Mouse (Mus musculus): Measurements from ENCODE around the gene Hs6st3. TPM values are rescaled to one million over a fixed set of nuclear protein-coding genes. Genes with fewer than 3 reads are reported as not detected.

The Hs6st3 gene
- polyA plus RNA-seq, 1 experiment from 2014 or later, result 0.08 TPM

- peak; percentile 53 for DNase-seq (ENCODE audit: low spot score)
These were observed 694.8 kb downstream of the Hs6st3 start for GRCm38 (mm10) chr14:119832940-119833339.

GRCm38 (mm10) chr14:119834008-119834700 is 696.0 kb downstream of the Hs6st3 start:
- 64% methylated on average over 8 of the region's 8 CpGs for WGBS
- no peak overlapping the region for H3K9ac ChIP-seq (ENCODE audit: low read depth, low read length)
- no peaks in the 10 kb centered on the region for H3K27me3 ChIP-seq (ENCODE audit: insufficient read depth, low read length)
- no peak overlapping the region for H3K27ac ChIP-seq
- DNase-seq (ENCODE audit: low spot score) (no peak), ATAC-seq (replicated peaks; ENCODE audit: low FRiP score, low read depth) (no peak)
- no peak for TF ChIP-seq CTCF (IDR thresholded peaks at IDR 0.05; ENCODE audit: low read depth)
- H3K4me3 ChIP-seq (replicated peaks; ENCODE audit: low read depth, low read length), result no peak overlapping the region
- H3K36me3 ChIP-seq (ENCODE audit: insufficient read depth, low read length), result no peaks in the 10 kb centered on the region
- H3K4me2 ChIP-seq (ENCODE audit: low read length), result no peak overlapping the region
- no peaks in the 10 kb centered on the region for H3K4me1 ChIP-seq (replicated peaks; ENCODE audit: insufficient read depth, low read length)
- no peaks in the 10 kb centered on the region for H3K9me3 ChIP-seq (replicated peaks; ENCODE audit: low read length)

More at GRCm38 (mm10) chr14:119832940-119833339, 694.8 kb downstream of the Hs6st3 start:
- H3K9me3 ChIP-seq (replicated peaks; ENCODE audit: low read length), result no peaks in the 10 kb centered on the region
- no peak overlapping the region for H3K4me3 ChIP-seq (replicated peaks; ENCODE audit: low read depth, low read length)
- no peak overlapping the region for H3K4me2 ChIP-seq (ENCODE audit: low read length)
- WGBS, result 38% methylated on average over 9 of the region's 9 CpGs
- no peak overlapping the region for H3K9ac ChIP-seq (ENCODE audit: low read depth, low read length)
- TF ChIP-seq CTCF (IDR thresholded peaks at IDR 0.05; ENCODE audit: low read depth), result no peak
- no peaks in the 10 kb centered on the region for H3K36me3 ChIP-seq (ENCODE audit: insufficient read depth, low read length)
- no peaks in the 10 kb centered on the region for H3K4me1 ChIP-seq (replicated peaks; ENCODE audit: insufficient read depth, low read length)
- ATAC-seq (replicated peaks; ENCODE audit: low FRiP score, low read depth), result peak; percentile 86; the same call in 1 of the 2 replicates
- H3K27ac ChIP-seq, result no peak overlapping the region
- H3K27me3 ChIP-seq (ENCODE audit: insufficient read depth, low read length), result no peaks in the 10 kb centered on the region

- Histone ChIP-seq H3K27ac (no peak overlapping the region), H3K4me1 (replicated peaks; ENCODE audit: insufficient read depth, low read length) (no peaks in the 10 kb centered on the region), H3K4me2 (ENCODE audit: low read length) (no peak overlapping the region), H3K36me3 (ENCODE audit: insufficient read depth, low read length) (no peaks in the 10 kb centered on the region), H3K9me3 (replicated peaks; ENCODE audit: low read length) (no peaks in the 10 kb centered on the region), H3K4me3 (replicated peaks; ENCODE audit: low read depth, low read length) (no peak overlapping the region), H3K9ac (ENCODE audit: low read depth, low read length) (no peak overlapping the region), H3K27me3 (ENCODE audit: insufficient read depth, low read length) (no peaks in the 10 kb centered on the region)
- 83% methylated on average over 3 of the region's 3 CpGs for WGBS
- DNase-seq (ENCODE audit: low spot score), result no peak
- TF ChIP-seq CTCF (IDR thresholded peaks at IDR 0.05; ENCODE audit: low read depth), result no peak
- ATAC-seq (replicated peaks; ENCODE audit: low FRiP score, low read depth), result no peak
These were observed 697.9 kb downstream of the Hs6st3 start for GRCm38 (mm10) chr14:119836051-119836450.

- Histone ChIP-seq H3K4me1 (replicated peaks; ENCODE audit: insufficient read depth, low read length) (0 out of 2 replicates have a peak, but pooled peaks cover 5% of the 10 kb centered on the region), H3K27me3 (ENCODE audit: insufficient read depth, low read length) (no peaks in the 10 kb centered on the region), H3K36me3 (ENCODE audit: insufficient read depth, low read length) (no peaks in the 10 kb centered on the region), H3K9ac (ENCODE audit: low read depth, low read length) (no peak overlapping the region), H3K9me3 (replicated peaks; ENCODE audit: low read length) (no peaks in the 10 kb centered on the region), H3K4me2 (ENCODE audit: low read length) (peak overlapping the region; percentile 23; the same call in 1 of the 2 replicates), H3K27ac (no peak overlapping the region), H3K4me3 (replicated peaks; ENCODE audit: low read depth, low read length) (no peak overlapping the region)
- ATAC-seq (replicated peaks; ENCODE audit: low FRiP score, low read depth), result no peak
- no peak for TF ChIP-seq CTCF (IDR thresholded peaks at IDR 0.05; ENCODE audit: low read depth)
- WGBS, result 39% methylated on average over 12 of the region's 12 CpGs
- peak; percentile 22 for DNase-seq (ENCODE audit: low spot score)
These were observed 709.4 kb downstream of the Hs6st3 start for GRCm38 (mm10) chr14:119847540-119847939.

GRCm38 (mm10) chr14:119848759-119849298 is 710.7 kb downstream of the Hs6st3 start:
- Histone ChIP-seq H3K4me1 (replicated peaks; ENCODE audit: insufficient read depth, low read length) (0 out of 2 replicates have a peak, but pooled peaks cover 5% of the 10 kb centered on the region), H3K9ac (ENCODE audit: low read depth, low read length) (no peak overlapping the region), H3K9me3 (replicated peaks; ENCODE audit: low read length) (no peaks in the 10 kb centered on the region), H3K4me3 (replicated peaks; ENCODE audit: low read depth, low read length) (no peak overlapping the region), H3K27me3 (ENCODE audit: insufficient read depth, low read length) (no peaks in the 10 kb centered on the region), H3K36me3 (ENCODE audit: insufficient read depth, low read length) (no peaks in the 10 kb centered on the region), H3K27ac (no peak overlapping the region), H3K4me2 (ENCODE audit: low read length) (no peak overlapping the region)
- DNase-seq (ENCODE audit: low spot score) (peak; percentile 57), ATAC-seq (replicated peaks; ENCODE audit: low FRiP score, low read depth) (no peak)
- TF ChIP-seq CTCF (IDR thresholded peaks at IDR 0.05; ENCODE audit: low read depth), result no peak
- 34% methylated on average over 4 of the region's 4 CpGs for WGBS

GRCm38 (mm10) chr14:119849338-119849737 is 711.2 kb downstream of the Hs6st3 start:
- Histone ChIP-seq H3K36me3 (ENCODE audit: insufficient read depth, low read length) (no peaks in the 10 kb centered on the region), H3K4me1 (replicated peaks; ENCODE audit: insufficient read depth, low read length) (0 out of 2 replicates have a peak, but pooled peaks cover 5% of the 10 kb centered on the region), H3K4me3 (replicated peaks; ENCODE audit: low read depth, low read length) (no peak overlapping the region), H3K9ac (ENCODE audit: low read depth, low read length) (no peak overlapping the region), H3K27ac (no peak overlapping the region), H3K27me3 (ENCODE audit: insufficient read depth, low read length) (no peaks in the 10 kb centered on the region), H3K9me3 (replicated peaks; ENCODE audit: low read length) (no peaks in the 10 kb centered on the region), H3K4me2 (ENCODE audit: low read length) (no peak overlapping the region)
- ATAC-seq (replicated peaks; ENCODE audit: low FRiP score, low read depth), result no peak
- WGBS, result 36% methylated on average over 7 of the region's 7 CpGs
- no peak for DNase-seq (ENCODE audit: low spot score)
- no peak for TF ChIP-seq CTCF (IDR thresholded peaks at IDR 0.05; ENCODE audit: low read depth)
